Mouse (Mus musculus): ENCODE measurements around the gene Anxa7.

GRCm38 (mm10) chr14:20482051-20482751, 2.3 kb upstream of the Anxa7 start:
- TF ChIP-seq CTCF (IDR thresholded peaks at IDR 0.05; ENCODE audit: low read depth) (no peak), EP300 (IDR thresholded peaks at IDR 0.05; ENCODE audit: low read depth) (no peak)
